Mouse (Mus musculus) bone marrow macrophage, adult 2 months (primary cell): ENCODE measurements around the gene 9330182L06Rik.

Experiments used
- CTCF ChIP-seq: IDR thresholded peaks from 2 replicates; pipeline ENCODE4 v1.5.1; 2012; ENCODE audit warnings: low read depth, mild to moderate bottlenecking, low read length, moderate library complexity
- POLR2A ChIP-seq: IDR thresholded peaks from 2 replicates; pipeline ENCODE4 v1.6.1; 2012; ENCODE audit warnings: mild to moderate bottlenecking, low read depth, low read length, borderline replicate concordance

DNA sequence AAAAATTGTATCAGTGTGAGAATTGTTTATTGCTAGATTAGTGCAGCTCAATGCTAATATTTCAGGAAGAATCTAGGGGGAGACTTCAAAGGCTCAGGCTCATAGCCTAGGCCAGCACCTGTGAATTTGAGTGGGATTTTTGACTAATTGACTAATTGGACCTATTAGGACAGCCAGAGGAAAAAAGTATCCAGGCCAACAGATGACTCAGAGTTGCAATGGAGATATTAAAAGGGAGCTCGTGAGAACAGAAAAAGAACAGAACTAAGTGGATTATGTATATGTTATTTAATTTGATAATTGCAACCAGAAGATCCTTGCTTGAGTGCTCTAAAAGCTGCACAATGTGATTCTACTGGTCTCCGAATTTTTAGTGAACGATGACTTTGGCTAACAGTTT is 3.7 kb downstream of the 9330182L06Rik start:
- TF ChIP-seq CTCF = no peak
- no peak for TF ChIP-seq POLR2A
